Mouse (Mus musculus) urinary bladder, postnatal 25 days (tissue): Measurements from ENCODE around the gene Syt6.

Experiments
- DNase-seq: peaks from one replicate; pipeline ENCODE4 v3.0.0; 2022; ENCODE audit warnings: low spot score

Syt6 gene

GRCm38 (mm10) chr3:103575156-103575892 is at the start of gene Syt6:
Gene Syt6, plus strand, starts transcription at chr3:103575231.
- DNase-seq = no peak

- DNase-seq = no peak
Measured at GRCm38 (mm10) chr3:103526201-103526704, 48.8 kb upstream of the Syt6 start.

- DNase-seq = no peak
Measured at GRCm38 (mm10) chr3:103526864-103527263, 48.2 kb upstream of the Syt6 start.

GRCm38 (mm10) chr3:103534036-103534435 is 41.0 kb upstream of the Syt6 start:
- DNase-seq = no peak

- DNase-seq = no peak
Measured at GRCm38 (mm10) chr3:103535207-103535606, 39.8 kb upstream of the Syt6 start.

- DNase-seq = no peak
Measured at GRCm38 (mm10) chr3:103539148-103539547, 35.9 kb upstream of the Syt6 start.

- no peak for DNase-seq
Measured at GRCm38 (mm10) chr3:103546166-103546565, 28.9 kb upstream of the Syt6 start.

GRCm38 (mm10) chr3:103546626-103547025 is 28.4 kb upstream of the Syt6 start:
- DNase-seq = no peak

GRCm38 (mm10) chr3:103550236-103550635 is 24.8 kb upstream of the Syt6 start:
- no peak for DNase-seq

- DNase-seq = no peak
Measured at GRCm38 (mm10) chr3:103567226-103567625, 7.8 kb upstream of the Syt6 start.

GRCm38 (mm10) chr3:103572526-103572925 is 2.5 kb upstream of the Syt6 start:
- no peak for DNase-seq

GRCm38 (mm10) chr3:103573106-103573790 is 1.8 kb upstream of the Syt6 start:
- DNase-seq = no peak

- DNase-seq = peak; percentile 58
Measured at GRCm38 (mm10) chr3:103573791-103574166, 1.3 kb upstream of the Syt6 start.

GRCm38 (mm10) chr3:103574566-103575155 is 370 bp upstream of the Syt6 start:
- DNase-seq = no peak

- no peak for DNase-seq
Measured at GRCm38 (mm10) chr3:103575893-103576641, 1.0 kb downstream of the Syt6 start.

GRCm38 (mm10) chr3:103587136-103587535 is 12.1 kb downstream of the Syt6 start:
- no peak for DNase-seq

- no peak for DNase-seq
Measured at GRCm38 (mm10) chr3:103587672-103588071, 12.6 kb downstream of the Syt6 start.

GRCm38 (mm10) chr3:103589636-103590035 is 14.6 kb downstream of the Syt6 start:
- no peak for DNase-seq

- no peak for DNase-seq
Measured at GRCm38 (mm10) chr3:103592636-103593035, 17.6 kb downstream of the Syt6 start.

- DNase-seq = no peak
Measured at GRCm38 (mm10) chr3:103593631-103594030, 18.6 kb downstream of the Syt6 start.

- DNase-seq = no peak
Measured at GRCm38 (mm10) chr3:103595271-103595810, 20.3 kb downstream of the Syt6 start.

- DNase-seq = no peak
Measured at GRCm38 (mm10) chr3:103597586-103597985, 22.6 kb downstream of the Syt6 start.
